In genomic region chr11:67496796-67497195, GRCm38 (mm10) we compare ENCODE assay signal across 24 mouse cellular contexts. TPM values are rescaled to one million over a fixed set of nuclear protein-coding genes. Genes with fewer than 3 reads are reported as not detected.
DNase-seq lines count a peak whose midpoint lies in the region; ATAC-seq and TF ChIP-seq lines count a peak whose summit lies in the region.
"Had no signal": no experiment of that assay in that cellular context is flagged by ENCODE, and none has a peak within 500 bp of the region (broad histone marks: within the 10 kb centered on the region; RNA-seq: fewer than 3 reads in every experiment).

No protein-coding gene starts in this region.

- DNase-seq in liver, adult 2 months (ENCODE audit: extremely low read depth, low read depth, low spot score) = peak; percentile 47
- no peak for DNase-seq in liver, embryonic 11.5 days (ENCODE audit: low spot score)
- no peak for DNase-seq in stomach, postnatal 0 days (ENCODE audit: low spot score)
- no peak for DNase-seq in cerebellum, adult 8-10 months
- DNase-seq in embryo, embryonic 10 days (ENCODE audit: low spot score) = no peak
- no peak for DNase-seq in lung, adult 18-20 months
- DNase-seq: adrenal gland, adult 2 months; adrenal gland, postnatal 10 days; adrenal gland, postnatal 25 days; cerebellum, adult 11 months; cerebellum, adult 18-20 months; cerebellum, adult 9-10 months; cerebellum, postnatal 10 days; cerebellum, postnatal 25 days; embryo, embryonic 11 days had no signal

- no peaks in the 10 kb centered on the region for H3K9me3 ChIP-seq in liver, embryonic 11.5 days (ENCODE audit: control insufficient read depth, low read length)
- no peaks in the 10 kb centered on the region for H3K9me3 ChIP-seq in stomach, embryonic 15.5 days
- no peaks in the 10 kb centered on the region for H3K9me3 ChIP-seq in stomach, postnatal 0 days (ENCODE audit: control insufficient read depth, low read length)
- H3K9me3 ChIP-seq: embryonic facial prominence, embryonic 13.5 days; embryonic facial prominence, embryonic 15.5 days; forebrain, embryonic 10.5 days; forebrain, embryonic 12.5 days had no signal

- TF ChIP-seq POLR2A in liver, adult 2 months (IDR thresholded peaks at IDR 0.05; ENCODE audit: extremely low read depth, insufficient read depth, low read length) = no peak

- no peak for ATAC-seq in liver, embryonic 11.5 days (replicated peaks; ENCODE audit: low FRiP score)
- peak; percentile 65; the same call in 1 of the 2 replicates for ATAC-seq in stomach, embryonic 15.5 days (ENCODE audit: insufficient read depth, low FRiP score, low read depth)
- peak; percentile 57; the same call in 1 of the 2 replicates for ATAC-seq in stomach, postnatal 0 days (ENCODE audit: low FRiP score, low TSS enrichment)
- ATAC-seq: forebrain, embryonic 14.5 days; forebrain, embryonic 16.5 days had no signal

- no peak for TF ChIP-seq CTCF in liver, adult 2 months (IDR thresholded peaks at IDR 0.05; ENCODE audit: low read depth, low read length)
- no peak for TF ChIP-seq CTCF in stomach, postnatal 0 days (IDR thresholded peaks at IDR 0.05; ENCODE audit: low read depth)

- H3K9ac ChIP-seq in liver, adult 2 months (ENCODE audit: low read depth, low read length) = no peak overlapping the region
- H3K9ac ChIP-seq in liver, embryonic 11.5 days (ENCODE audit: low read depth, low read length) = no peak overlapping the region
- H3K9ac ChIP-seq in stomach, embryonic 15.5 days = no peak overlapping the region
- no peak overlapping the region for H3K9ac ChIP-seq in stomach, postnatal 0 days (ENCODE audit: low read length)
- H3K9ac ChIP-seq: embryonic facial prominence, embryonic 13.5 days; embryonic facial prominence, embryonic 15.5 days; forebrain, embryonic 12.5 days had no signal

- no peaks in the 10 kb centered on the region; the same call in 1 of the 2 replicates for H3K4me1 ChIP-seq in liver, adult 2 months (ENCODE audit: control insufficient read depth, insufficient read depth, low read length)
- no peaks in the 10 kb centered on the region for H3K4me1 ChIP-seq in liver, embryonic 11.5 days (replicated peaks; ENCODE audit: control insufficient read depth, insufficient read depth, low read length)
- 0 out of 2 replicates have a peak, but pooled peaks cover 3% of the 10 kb centered on the region for H3K4me1 ChIP-seq in stomach, embryonic 15.5 days
- no peaks in the 10 kb centered on the region for H3K4me1 ChIP-seq in stomach, postnatal 0 days (replicated peaks; ENCODE audit: control insufficient read depth, insufficient read depth)
- H3K4me1 ChIP-seq: forebrain, embryonic 10.5 days; forebrain, embryonic 12.5 days had no signal

- H3K4me3 ChIP-seq in liver, adult 2 months (ENCODE audit: insufficient read depth, low read depth, low read length) = no peak overlapping the region
- H3K4me3 ChIP-seq in liver, embryonic 11.5 days (ENCODE audit: low read depth, low read length) = no peak overlapping the region
- no peak overlapping the region for H3K4me3 ChIP-seq in stomach, embryonic 15.5 days (replicated peaks)
- H3K4me3 ChIP-seq in stomach, postnatal 0 days (ENCODE audit: low read depth, low read length) = no peak overlapping the region
- H3K4me3 ChIP-seq: embryonic facial prominence, embryonic 13.5 days; embryonic facial prominence, embryonic 15.5 days; erythroblast, embryonic 14.5 days; forebrain, embryonic 10.5 days; forebrain, embryonic 12.5 days had no signal

- WGBS in liver, adult 2 months = 55% methylated on average over 1 of the region's 1 CpGs
- WGBS in liver, embryonic 11.5 days = 65% methylated on average over 1 of the region's 1 CpGs
- WGBS in stomach, embryonic 15.5 days = 48% methylated on average over 1 of the region's 1 CpGs
- WGBS in stomach, postnatal 0 days = 40% methylated on average over 1 of the region's 1 CpGs

- no peaks in the 10 kb centered on the region for H3K27me3 ChIP-seq in liver, adult 2 months (ENCODE audit: control insufficient read depth, insufficient read depth, low read length)
- H3K27me3 ChIP-seq in liver, embryonic 11.5 days (replicated peaks; ENCODE audit: control insufficient read depth, insufficient read depth, low read length) = no peaks in the 10 kb centered on the region
- no peaks in the 10 kb centered on the region for H3K27me3 ChIP-seq in stomach, embryonic 15.5 days (replicated peaks)
- no peaks in the 10 kb centered on the region for H3K27me3 ChIP-seq in stomach, postnatal 0 days (ENCODE audit: control insufficient read depth, insufficient read depth, low read length)
- H3K27me3 ChIP-seq: embryonic facial prominence, embryonic 13.5 days; embryonic facial prominence, embryonic 15.5 days; forebrain, embryonic 12.5 days had no signal

- H3K4me2 ChIP-seq in liver, embryonic 11.5 days = no peak overlapping the region
- no peak overlapping the region for H3K4me2 ChIP-seq in stomach, embryonic 15.5 days
- no peak overlapping the region for H3K4me2 ChIP-seq in stomach, postnatal 0 days (replicated peaks; ENCODE audit: low read depth)
- H3K4me2 ChIP-seq: embryonic facial prominence, embryonic 13.5 days; embryonic facial prominence, embryonic 15.5 days; forebrain, embryonic 12.5 days had no signal

- H3K27ac ChIP-seq in liver, adult 2 months (replicated peaks; ENCODE audit: insufficient read depth, low read depth, low read length) = no peak overlapping the region
- no peak overlapping the region for H3K27ac ChIP-seq in liver, embryonic 11.5 days (ENCODE audit: low read depth, low read length)
- no peak overlapping the region for H3K27ac ChIP-seq in stomach, embryonic 15.5 days
- H3K27ac ChIP-seq in stomach, postnatal 0 days (replicated peaks) = no peak overlapping the region
- H3K27ac ChIP-seq: embryonic facial prominence, embryonic 13.5 days; embryonic facial prominence, embryonic 15.5 days; forebrain, embryonic 10.5 days; forebrain, embryonic 12.5 days had no signal

- no peak for TF ChIP-seq EP300 in stomach, postnatal 0 days (optimal IDR thresholded peaks at IDR 0.05)

- no peaks in the 10 kb centered on the region for H3K79me2 ChIP-seq in liver, adult 2 months (ENCODE audit: control insufficient read depth, insufficient read depth, low read length)

- no peaks in the 10 kb centered on the region for H3K36me3 ChIP-seq in liver, adult 2 months (ENCODE audit: control insufficient read depth, insufficient read depth, low read length)
- H3K36me3 ChIP-seq in liver, embryonic 11.5 days (ENCODE audit: control insufficient read depth, insufficient read depth, low read length) = no peaks in the 10 kb centered on the region
- no peaks in the 10 kb centered on the region for H3K36me3 ChIP-seq in stomach, embryonic 15.5 days
- H3K36me3 ChIP-seq in stomach, postnatal 0 days (ENCODE audit: control insufficient read depth, insufficient read depth, low read length) = no peaks in the 10 kb centered on the region
- H3K36me3 ChIP-seq: embryonic facial prominence, embryonic 13.5 days; embryonic facial prominence, embryonic 15.5 days; forebrain, embryonic 10.5 days; forebrain, embryonic 12.5 days had no signal

RNA-seq across cellular contexts. Expression of gene Gas7, which starts 41.6 kb away (rescaled TPM):
- 1.7 and 2.1 TPM in 2 replicates for total RNA-seq in liver, adult 2 months (2014; rRNA removed)
- 1.0 and 1.5 TPM in 2 replicates for polyA plus RNA-seq in liver, adult 2 months (2012; rRNA removed)
- 2.2 and 2.3 TPM in 2 replicates for polyA plus RNA-seq in liver, embryonic 11.5 days (2014; fragmentation: Nextera tagmentation; extraction: Ambion mirVana)
- polyA plus RNA-seq in stomach, embryonic 15.5 days (2015; fragmentation: Nextera tagmentation; extraction: Ambion mirVana) = 14.9 and 15.5 TPM in 2 replicates
- polyA plus RNA-seq in stomach, postnatal 0 days (2015; fragmentation: Nextera tagmentation; extraction: Ambion mirVana) = 18.3 and 19.1 TPM in 2 replicates
- polyA plus RNA-seq: C2C12 had no signal
